Mouse (Mus musculus) 416B (cell line): ENCODE data around the gene Ap1s2.

Experiments
- DNase-seq: peaks from one replicate; pipeline ENCODE4 v3.0.0; 2011; ENCODE audit warnings: low read depth

The Ap1s2 gene

DNA sequence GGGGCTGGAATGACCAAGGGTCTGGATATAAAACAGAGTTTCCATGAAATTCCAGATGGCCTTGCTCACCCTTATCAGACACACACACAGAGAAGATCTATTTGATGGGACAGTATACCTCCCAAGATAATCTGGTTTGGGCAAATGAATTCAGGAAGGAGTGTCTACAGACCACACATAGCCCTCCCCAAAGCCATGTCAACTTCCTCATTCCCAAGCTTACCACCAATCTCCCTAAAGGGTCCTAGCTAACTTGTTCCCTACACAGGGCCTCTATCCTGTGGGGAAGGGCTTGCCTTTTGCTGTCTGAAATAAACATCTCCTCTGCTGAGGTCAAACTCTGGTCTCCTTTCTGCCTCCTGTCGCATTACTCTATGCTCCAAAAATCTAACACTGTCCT lies 72.3 kb downstream of the Ap1s2 start:
- DNase-seq, result no peak

DNA sequence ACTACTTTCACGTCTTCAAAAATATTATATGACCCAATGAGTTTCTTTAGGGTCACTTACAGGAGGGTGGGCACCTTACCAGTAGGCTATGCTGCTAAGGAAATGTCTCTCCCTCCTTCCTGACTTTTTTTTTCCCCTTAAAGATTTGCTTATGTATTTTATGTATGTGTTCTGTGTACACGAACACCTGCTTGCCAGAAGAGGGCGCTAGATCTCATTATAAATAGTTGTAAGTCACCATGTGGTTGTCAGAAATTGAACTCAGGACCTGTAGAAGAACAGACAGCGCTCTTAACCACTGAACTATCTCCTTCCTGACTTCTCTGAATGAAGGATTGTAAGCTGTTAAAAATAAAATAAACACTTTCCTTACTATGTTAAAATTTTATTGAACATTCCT lies 72.7 kb downstream of the Ap1s2 start:
- DNase-seq, result peak; percentile 29

DNA sequence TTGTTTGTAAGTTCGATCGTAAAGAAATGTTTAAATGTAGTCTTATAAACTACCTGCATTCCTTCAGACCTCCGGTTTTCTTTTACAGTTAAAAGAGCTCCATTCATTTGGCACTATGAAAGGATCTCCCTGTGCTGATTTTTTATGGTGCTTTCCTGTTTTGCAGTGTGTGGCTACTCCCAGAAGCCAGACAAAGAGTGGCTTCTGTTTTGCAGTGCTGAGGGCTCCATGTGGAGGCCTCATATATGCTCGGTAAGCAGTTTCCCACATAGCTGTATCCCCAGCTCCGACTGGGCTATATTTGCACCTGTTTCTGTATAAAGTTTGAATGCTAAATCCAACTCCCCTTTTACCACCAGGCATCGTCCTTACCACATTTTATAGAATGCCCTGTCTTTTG lies 73.3 kb downstream of the Ap1s2 start:
- DNase-seq, result no peak
